Mouse (Mus musculus): ENCODE results near the gene Psmb9.

Psmb9 gene

DNA sequence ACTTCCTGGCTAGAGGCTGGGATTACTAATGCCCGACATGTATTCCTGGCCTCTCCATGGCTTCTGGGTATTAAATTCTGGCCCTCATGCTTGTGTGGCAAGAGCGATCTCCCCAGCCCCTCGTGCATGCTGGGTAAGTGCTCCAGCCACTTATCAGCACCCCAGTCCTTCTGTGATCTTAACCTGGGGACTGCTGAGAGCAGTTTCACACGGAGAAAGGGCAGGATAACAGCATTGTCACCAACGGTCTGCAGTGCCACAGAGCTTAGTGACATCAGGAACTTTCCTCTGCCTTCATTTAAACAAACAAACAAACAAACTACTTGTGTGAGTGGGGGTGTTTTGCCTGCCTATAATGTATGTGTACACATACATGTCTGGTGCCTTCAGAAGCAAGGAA is 47.3 kb downstream of the Psmb9 start:
- DNase-seq (ENCODE audit: low spot score in 2 of 2): no peak

- DNase-seq (ENCODE audit: low spot score in 2 of 2): no peak
Observed at GRCm38 (mm10) chr17:34139416-34139815, 48.1 kb downstream of the Psmb9 start.

- DNase-seq (ENCODE audit: low spot score in 2 of 2): no peak
Observed at GRCm38 (mm10) chr17:34138655-34139054, 48.9 kb downstream of the Psmb9 start.

- DNase-seq (ENCODE audit: low spot score in 2 of 2): no peak
Observed at GRCm38 (mm10) chr17:34137601-34138000, 50.0 kb downstream of the Psmb9 start.

DNA sequence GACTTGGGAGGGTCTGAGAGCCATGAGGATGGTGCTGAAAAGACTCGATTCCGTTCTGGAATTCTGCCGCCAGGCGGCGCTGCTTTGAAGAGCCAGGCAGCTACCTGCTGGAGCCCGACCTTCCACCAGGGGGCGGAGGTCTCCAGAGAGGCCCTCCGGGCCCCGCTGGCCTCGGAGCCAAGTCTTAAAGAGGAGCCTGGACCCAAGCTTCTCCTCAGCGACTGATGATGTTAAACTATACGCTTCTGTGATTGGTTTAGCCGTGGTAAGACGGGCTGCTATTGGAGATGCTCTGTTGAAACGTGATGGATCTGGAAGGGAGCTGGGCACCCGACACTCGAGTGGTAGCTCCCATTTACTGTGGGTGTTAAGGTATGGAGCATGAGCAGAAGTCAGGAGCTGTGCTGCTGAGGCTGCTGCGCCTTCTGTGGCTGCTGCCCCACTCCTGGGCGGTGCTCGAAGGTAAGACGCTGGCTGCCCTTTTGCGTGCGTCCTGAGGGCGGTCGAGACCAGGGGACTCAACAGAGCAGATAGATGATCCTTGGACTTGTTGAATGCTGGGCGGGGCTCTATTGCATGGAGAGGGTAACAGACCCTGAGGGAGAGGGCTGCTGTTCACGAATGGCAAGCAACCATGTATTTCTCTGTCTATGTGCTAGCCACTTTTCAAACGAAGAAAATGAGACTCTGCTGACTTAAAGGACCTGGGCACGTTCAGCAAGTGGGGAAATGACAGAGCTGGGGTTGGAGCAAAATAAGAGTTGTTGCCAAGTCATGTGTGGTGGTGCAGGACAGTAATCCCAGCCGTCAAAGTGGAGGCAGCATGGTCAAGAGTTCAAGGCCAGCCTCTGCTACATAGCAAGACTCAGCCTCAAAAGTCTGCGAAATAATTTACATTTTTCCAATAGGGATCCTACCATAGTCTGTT is 52.0 kb downstream of the Psmb9 start:
- DNase-seq (ENCODE audit: low spot score in 2 of 2): peak; percentile 99

- no peak for DNase-seq (ENCODE audit: low spot score in 2 of 2)
Observed at GRCm38 (mm10) chr17:34134451-34134850, 53.1 kb downstream of the Psmb9 start.

- DNase-seq (ENCODE audit: low spot score in 2 of 2): no peak
Observed at GRCm38 (mm10) chr17:34133289-34133688, 54.3 kb downstream of the Psmb9 start.

All from natural killer cell, adult 2 months (primary cell).